Mouse (Mus musculus) neural tube, embryonic 11.5 days (tissue): Measurements from ENCODE around the gene Rab43. TPM values are rescaled to one million over a fixed set of nuclear protein-coding genes. Genes with fewer than 3 reads are reported as not detected.

Source experiments
- ATAC-seq: fragments of 200-750 bp; cut with Nextera tagmentation; 2 replicates; pipeline ENCODE4 v1.8.0; 2017; ENCODE audit warnings: moderate number of reproducible peaks, mild to moderate bottlenecking, moderate TSS enrichment, moderate library complexity; ENCODE audit not compliant: insufficient read depth, low FRiP score, low TSS enrichment
- DNase-seq: peaks from one replicate; pipeline ENCODE4 v3.0.0-alpha.2; 2015; ENCODE audit warnings: low spot score
- H3K27ac ChIP-seq: fragments of 300-500 bp; sonication (generic); 2 replicates; pipeline ENCODE4 v1.5.1; 2014; ENCODE audit warnings: low read depth, mild to moderate bottlenecking, low read length
- H3K27me3 ChIP-seq: fragments of 300-500 bp; sonication (generic); 2 replicates; pipeline ENCODE4 v1.6.1; 2014; ENCODE audit warnings: mild to moderate bottlenecking, low read length, mixed read lengths; ENCODE audit not compliant: control insufficient read depth, insufficient read depth
- H3K36me3 ChIP-seq: fragments of 300-500 bp; sonication (generic); 2 replicates; pipeline ENCODE4 v1.6.1; 2014; ENCODE audit warnings: mild to moderate bottlenecking, low read length, moderate library complexity, mixed read lengths; ENCODE audit not compliant: control insufficient read depth, insufficient read depth
- H3K4me1 ChIP-seq: fragments of 300-500 bp; sonication (generic); 2 replicates; pipeline ENCODE4 v1.6.1; 2014; ENCODE audit warnings: low read length, mixed read lengths; ENCODE audit not compliant: control insufficient read depth, insufficient read depth
- H3K4me2 ChIP-seq: fragments of 300-500 bp; sonication (generic); 2 replicates; pipeline ENCODE4 v1.6.1; 2014; ENCODE audit warnings: low read depth, mild to moderate bottlenecking, moderate library complexity
- H3K4me3 ChIP-seq: fragments of 300-500 bp; sonication (generic); 2 replicates; pipeline ENCODE4 v1.5.1; 2014; ENCODE audit warnings: low read depth, low read length
- H3K9ac ChIP-seq: fragments of 300-500 bp; sonication (generic); 2 replicates; pipeline ENCODE4 v1.6.1; 2014; ENCODE audit warnings: mild to moderate bottlenecking, low read length
- H3K9me3 ChIP-seq: fragments of 300-500 bp; sonication (generic); 2 replicates; pipeline ENCODE4 v1.6.1; 2016; ENCODE audit warnings: low read length; ENCODE audit not compliant: control insufficient read depth
- WGBS: fragments of 180-500 bp; shearing (Covaris S2); extraction: QIAGEN DNeasy Blood & Tissue Kit; methylation state at CpG from one replicate; pipeline ENCODE4 v1.1.7; 2014; 5-methylcytosine and 5-hydroxymethylcytosine counted together
- polyA plus RNA-seq: library from polyadenylated mRNA; unstranded; fragments of >200 nt; fragmentation: Nextera tagmentation; extraction: Ambion mirVana; gene quantifications from 2 replicates; pipeline ENCODE4 v1.2.1, GENCODE M21; 2014

Rab43 gene
- polyA plus RNA-seq, 1 experiment from 2014 or later = 7.9 TPM

DNA sequence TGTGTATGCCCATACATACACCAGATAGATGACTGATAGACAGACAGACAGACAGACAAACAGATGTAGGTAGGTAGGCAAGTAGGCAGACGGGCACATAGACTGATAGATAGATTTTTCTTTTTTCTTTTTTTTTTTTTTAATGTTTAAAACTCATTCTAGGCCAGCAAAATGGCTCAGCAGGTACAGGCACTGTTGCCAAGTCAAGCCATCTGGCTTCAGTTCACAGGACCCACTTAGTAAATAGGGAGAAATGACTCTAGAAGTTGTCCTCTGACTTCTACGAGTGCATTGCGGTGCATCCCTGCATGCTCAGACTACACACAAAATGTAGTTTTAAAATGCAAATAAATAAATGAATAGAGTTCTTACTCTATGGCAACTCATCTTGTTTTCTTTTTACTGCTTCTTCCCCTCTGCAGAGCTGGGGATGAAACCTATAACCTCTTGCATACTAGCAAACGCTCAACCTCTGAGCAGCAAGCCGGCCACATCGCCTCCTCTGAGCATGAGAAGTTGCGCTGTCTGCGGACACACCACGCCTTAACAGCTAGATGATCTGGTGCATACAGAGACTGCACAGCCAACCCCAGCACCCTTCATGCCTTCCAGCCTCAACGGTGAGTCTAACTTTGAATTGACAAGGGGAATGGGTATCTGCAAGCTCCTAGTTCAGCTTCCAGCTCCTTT, 18.0 kb downstream of the Rab43 start:
- no peaks in the 10 kb centered on the region for H3K9me3 ChIP-seq
- no peak for DNase-seq
- H3K4me3 ChIP-seq = no peak overlapping the region
- no peak overlapping the region for H3K27ac ChIP-seq
- no peak for ATAC-seq
- H3K9ac ChIP-seq = no peak overlapping the region
- H3K36me3 ChIP-seq = no peaks in the 10 kb centered on the region
- H3K4me2 ChIP-seq = no peak overlapping the region
- H3K4me1 ChIP-seq = no peaks in the 10 kb centered on the region
- 94% methylated on average over 10 of the region's 10 CpGs for WGBS
- no peaks in the 10 kb centered on the region for H3K27me3 ChIP-seq

GRCm38 (mm10) chr6:87791826-87792225, 20.1 kb downstream of the Rab43 start:
- DNase-seq = no peak

DNA sequence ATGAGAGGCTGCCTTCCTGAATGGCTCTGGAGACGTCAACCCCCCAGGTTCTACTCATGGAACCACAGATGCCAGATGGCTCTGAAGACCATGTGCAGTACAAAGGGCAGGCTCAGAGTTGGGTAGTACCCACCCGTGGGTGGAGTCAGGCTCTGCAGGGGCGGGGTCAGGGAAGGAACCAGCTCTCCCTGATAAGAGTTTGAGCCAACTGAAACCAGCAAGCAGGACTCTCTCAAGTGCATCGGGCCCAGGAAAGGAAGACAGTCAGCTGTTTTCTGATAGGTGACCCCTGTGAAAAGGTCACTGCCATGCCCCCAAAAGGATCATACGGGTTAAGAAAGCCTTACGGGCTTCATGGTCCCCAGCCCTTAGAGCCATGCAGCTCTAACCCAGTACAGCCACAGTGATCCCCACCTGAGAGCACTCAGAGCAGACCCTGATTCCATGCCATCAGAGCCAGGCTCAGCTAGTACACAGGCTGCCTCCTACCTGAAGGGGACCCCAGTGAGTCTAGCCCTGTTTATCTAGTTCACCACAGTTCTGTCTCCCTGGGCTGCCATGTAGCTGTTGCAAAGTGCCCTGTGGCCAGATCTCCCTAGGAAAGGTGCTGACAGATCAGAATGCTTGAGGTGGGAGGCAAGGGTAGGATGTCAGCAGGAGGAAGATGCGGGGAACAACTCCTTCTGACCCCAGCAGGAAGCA, 21.0 kb downstream of the Rab43 start:
- no peak for ATAC-seq
- WGBS = 80% methylated on average over 7 of the region's 7 CpGs
- no peak for DNase-seq

More at GRCm38 (mm10) chr6:87791826-87792225, 20.1 kb downstream of the Rab43 start:
- Histone ChIP-seq H3K4me2 (no peak overlapping the region), H3K9ac (no peak overlapping the region), H3K4me3 (no peak overlapping the region), H3K36me3 (no peaks in the 10 kb centered on the region), H3K4me1 (no peaks in the 10 kb centered on the region), H3K27me3 (no peaks in the 10 kb centered on the region), H3K9me3 (no peaks in the 10 kb centered on the region), H3K27ac (no peak overlapping the region)
- no peak for ATAC-seq
- 89% methylated on average over 5 of the region's 5 CpGs for WGBS

GRCm38 (mm10) chr6:87789791-87790190, 22.2 kb downstream of the Rab43 start:
- H3K36me3 ChIP-seq = no peaks in the 10 kb centered on the region
- H3K27ac ChIP-seq = no peak overlapping the region
- no peaks in the 10 kb centered on the region for H3K9me3 ChIP-seq
- no peak for ATAC-seq
- H3K4me3 ChIP-seq = no peak overlapping the region
- no peaks in the 10 kb centered on the region for H3K4me1 ChIP-seq
- DNase-seq = no peak
- no peak overlapping the region for H3K9ac ChIP-seq
- H3K27me3 ChIP-seq = no peaks in the 10 kb centered on the region
- WGBS = 97% methylated on average over 6 of the region's 6 CpGs
- no peak overlapping the region for H3K4me2 ChIP-seq

More for the DNA sequence above, 21.0 kb downstream of the Rab43 start:
- H3K9ac ChIP-seq = no peak overlapping the region
- H3K4me1 ChIP-seq = no peaks in the 10 kb centered on the region
- no peaks in the 10 kb centered on the region for H3K36me3 ChIP-seq
- H3K27ac ChIP-seq = no peak overlapping the region
- H3K9me3 ChIP-seq = no peaks in the 10 kb centered on the region
- no peak overlapping the region for H3K4me3 ChIP-seq
- no peaks in the 10 kb centered on the region for H3K27me3 ChIP-seq
- no peak overlapping the region for H3K4me2 ChIP-seq

GRCm38 (mm10) chr6:87788896-87789587, 22.9 kb downstream of the Rab43 start:
- no peak overlapping the region for H3K4me2 ChIP-seq
- H3K27ac ChIP-seq = no peak overlapping the region
- no peaks in the 10 kb centered on the region for H3K9me3 ChIP-seq
- H3K4me3 ChIP-seq = no peak overlapping the region
- DNase-seq = no peak
- H3K36me3 ChIP-seq = no peaks in the 10 kb centered on the region
- H3K9ac ChIP-seq = no peak overlapping the region
- ATAC-seq = no peak
- H3K4me1 ChIP-seq = no peaks in the 10 kb centered on the region
- WGBS = 77% methylated on average over 5 of the region's 5 CpGs
- H3K27me3 ChIP-seq = no peaks in the 10 kb centered on the region

- no peak for ATAC-seq
- 92% methylated on average over 9 of the region's 9 CpGs for WGBS
- no peaks in the 10 kb centered on the region for H3K27me3 ChIP-seq
- H3K4me1 ChIP-seq = no peaks in the 10 kb centered on the region
- H3K9ac ChIP-seq = no peak overlapping the region
- no peaks in the 10 kb centered on the region for H3K9me3 ChIP-seq
- H3K36me3 ChIP-seq = no peaks in the 10 kb centered on the region
- no peak for DNase-seq
- H3K4me3 ChIP-seq = no peak overlapping the region
- no peak overlapping the region for H3K27ac ChIP-seq
- no peak overlapping the region for H3K4me2 ChIP-seq
These were observed 23.6 kb downstream of the Rab43 start for GRCm38 (mm10) chr6:87788266-87788895.

DNA sequence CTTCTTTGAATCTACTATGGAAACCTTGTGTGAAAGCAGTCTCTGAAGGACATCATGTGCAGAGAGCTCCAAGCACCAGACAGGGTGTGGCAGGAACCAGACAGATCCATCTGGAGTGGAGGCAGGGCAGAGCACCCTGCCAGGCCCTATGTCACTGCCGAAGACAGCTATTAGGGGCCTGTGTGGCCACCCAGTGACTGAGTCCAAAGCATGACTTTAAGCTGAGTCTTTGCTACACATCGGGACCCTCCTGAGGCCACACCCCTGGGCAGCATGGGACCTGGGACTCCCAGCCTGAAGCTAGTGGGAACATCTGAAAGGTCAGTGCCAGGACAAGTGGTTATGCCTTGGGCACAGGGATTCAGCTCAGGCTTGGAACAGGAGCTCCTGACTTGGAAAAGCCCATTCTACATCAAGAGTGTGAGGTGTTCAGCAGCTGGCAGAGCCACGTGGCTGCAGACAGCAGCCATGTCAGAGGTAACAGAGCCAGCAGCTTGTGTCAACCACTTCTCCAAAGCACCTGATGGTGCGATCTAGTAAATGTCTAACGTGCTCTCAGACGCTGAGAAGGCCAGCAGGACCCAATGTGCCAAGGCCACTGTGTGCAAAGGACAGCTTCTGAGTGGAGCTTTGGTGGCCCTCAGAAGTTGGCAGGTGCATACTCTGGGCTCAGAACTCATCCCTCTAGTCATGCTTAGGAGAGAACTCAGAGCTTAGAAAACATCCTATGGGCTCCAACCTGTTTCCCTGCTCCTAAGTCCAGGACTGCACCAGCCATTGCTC, 24.7 kb downstream of the Rab43 start:
- H3K4me3 ChIP-seq = no peak overlapping the region
- H3K27me3 ChIP-seq = no peaks in the 10 kb centered on the region
- no peak for DNase-seq
- WGBS = 75% methylated on average over 6 of the region's 6 CpGs
- no peaks in the 10 kb centered on the region for H3K9me3 ChIP-seq
- no peak for ATAC-seq
- H3K9ac ChIP-seq = no peak overlapping the region
- no peak overlapping the region for H3K27ac ChIP-seq
- H3K36me3 ChIP-seq = no peaks in the 10 kb centered on the region
- H3K4me1 ChIP-seq = no peaks in the 10 kb centered on the region
- H3K4me2 ChIP-seq = no peak overlapping the region

DNA sequence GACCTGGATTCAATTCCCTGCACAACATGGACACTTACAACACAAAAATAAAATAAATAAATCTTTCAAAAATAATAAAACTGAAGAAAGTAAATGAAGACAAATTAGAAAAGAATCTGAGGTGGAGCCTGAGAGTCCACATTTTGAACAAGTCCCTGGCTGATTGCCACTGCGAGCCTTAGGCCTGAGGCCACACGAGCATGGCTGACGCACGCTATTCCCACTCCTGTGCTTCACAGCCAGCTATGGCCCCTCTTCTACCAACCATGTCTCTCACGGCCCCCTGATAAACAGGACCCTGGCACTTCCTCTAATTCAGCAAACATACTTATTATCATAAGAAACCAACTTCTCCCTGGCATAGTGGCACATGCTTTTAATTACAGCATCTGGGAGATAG, 25.3 kb downstream of the Rab43 start:
- Histone ChIP-seq H3K27ac (no peak overlapping the region), H3K4me2 (no peak overlapping the region), H3K36me3 (no peaks in the 10 kb centered on the region), H3K27me3 (no peaks in the 10 kb centered on the region), H3K9me3 (no peaks in the 10 kb centered on the region), H3K9ac (no peak overlapping the region), H3K4me1 (no peaks in the 10 kb centered on the region), H3K4me3 (no peak overlapping the region)
- no peak for DNase-seq
- no peak for ATAC-seq
- 93% methylated on average over 5 of the region's 5 CpGs for WGBS
